Mouse (Mus musculus) spleen, adult 2 months (tissue): ENCODE measurements around the gene Lancl2. TPM values are rescaled to one million over a fixed set of nuclear protein-coding genes. Genes with fewer than 3 reads are reported as not detected.

ENCODE experiments used
- DNase-seq, 2 experiments: peaks; one replicate each; pipeline versions ENCODE4 v3.0.0 to v3.0.0-alpha.2; 2012 to 2021; ENCODE audit warnings: low spot score in 2 of 2, low read depth in 1 of 2
- H3K27ac ChIP-seq: fragments of 200-500 bp; 2 replicates; pipeline ENCODE4 v1.5.1; 2012; ENCODE audit warnings: low read length, inconsistent platforms; ENCODE audit not compliant: insufficient read depth
- H3K27me3 ChIP-seq: fragments of 200-500 bp; 2 replicates; pipeline ENCODE4 v1.6.1; 2012; ENCODE audit warnings: mild to moderate bottlenecking, moderate library complexity, low read length, inconsistent platforms; ENCODE audit not compliant: control insufficient read depth, insufficient read depth
- H3K36me3 ChIP-seq: fragments of 200-500 bp; 2 replicates; pipeline ENCODE4 v1.6.1; 2012; ENCODE audit warnings: mild to moderate bottlenecking, low read length, inconsistent platforms; ENCODE audit not compliant: control insufficient read depth, insufficient read depth
- H3K4me1 ChIP-seq: fragments of 200-500 bp; 2 replicates; pipeline ENCODE4 v1.6.1; 2011; ENCODE audit warnings: inconsistent platforms; ENCODE audit not compliant: control insufficient read depth, insufficient read depth, insufficient read length
- H3K4me3 ChIP-seq: fragments of 200-500 bp; 2 replicates; pipeline ENCODE4 v1.5.1; 2011; ENCODE audit warnings: mild to moderate bottlenecking, inconsistent platforms; ENCODE audit not compliant: insufficient read depth, insufficient read length; ENCODE audit errors: extremely low read depth
- CTCF ChIP-seq: fragments of 200-500 bp; IDR thresholded peaks from 2 replicates; pipeline ENCODE4 v1.5.1; 2011; ENCODE audit warnings: mild to moderate bottlenecking, inconsistent platforms; ENCODE audit not compliant: insufficient read depth, insufficient read length, insufficient replicate concordance; ENCODE audit errors: extremely low read depth
- POLR2A ChIP-seq: fragments of 200-500 bp; IDR thresholded peaks from 2 replicates; pipeline ENCODE4 v1.6.1; 2011; ENCODE audit warnings: low read depth, low read length, inconsistent platforms
- WGBS: fragments of 180-500 bp; shearing (Covaris S2); methylation state at CpG from one replicate; pipeline ENCODE4 v1.1.7; 2018; 5-methylcytosine and 5-hydroxymethylcytosine counted together
- polyA plus RNA-seq: library from polyadenylated mRNA; depleted of rRNA; stranded (reverse); fragments of >200 nt; gene quantifications from 2 replicates; pipeline ENCODE4 v1.2.3, GENCODE M21; 2012

Gene Lancl2
- polyA plus RNA-seq, 1 experiment: 2.1 TPM

DNA sequence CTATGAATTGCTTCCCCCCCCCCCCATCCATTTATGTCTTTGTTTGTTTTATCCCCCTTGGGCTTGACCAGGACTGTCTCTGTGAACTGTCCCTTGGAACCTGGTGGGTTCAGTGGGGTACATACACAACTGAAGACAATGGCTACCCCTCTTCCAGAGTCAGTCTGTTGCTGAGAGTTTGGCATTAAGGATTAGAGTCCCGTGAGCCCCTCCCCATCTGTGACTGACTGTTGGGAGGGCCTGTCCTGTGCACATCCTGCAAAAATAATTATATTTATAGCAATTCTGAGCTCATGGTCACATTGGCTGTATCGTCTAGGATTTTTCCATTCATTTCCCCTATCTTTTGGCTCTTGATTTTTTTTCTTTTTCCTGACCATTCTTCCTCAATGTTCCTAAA is 1.4 kb downstream of the Lancl2 start:
- 14% methylated on average over 2 of the region's 2 CpGs for WGBS
- Histone ChIP-seq H3K27me3 (no peaks in the 10 kb centered on the region), H3K27ac (peak overlapping the region; percentile 41; the same call in 1 of the 2 replicates), H3K36me3 (no peaks in the 10 kb centered on the region), H3K4me1 (peaks cover 2% of the 10 kb centered on the region; the same call in 1 of the 2 replicates), H3K4me3 (peak overlapping the region; percentile 99)
- DNase-seq: no peak
- TF ChIP-seq CTCF: no peak
- no peak for TF ChIP-seq POLR2A

DNA sequence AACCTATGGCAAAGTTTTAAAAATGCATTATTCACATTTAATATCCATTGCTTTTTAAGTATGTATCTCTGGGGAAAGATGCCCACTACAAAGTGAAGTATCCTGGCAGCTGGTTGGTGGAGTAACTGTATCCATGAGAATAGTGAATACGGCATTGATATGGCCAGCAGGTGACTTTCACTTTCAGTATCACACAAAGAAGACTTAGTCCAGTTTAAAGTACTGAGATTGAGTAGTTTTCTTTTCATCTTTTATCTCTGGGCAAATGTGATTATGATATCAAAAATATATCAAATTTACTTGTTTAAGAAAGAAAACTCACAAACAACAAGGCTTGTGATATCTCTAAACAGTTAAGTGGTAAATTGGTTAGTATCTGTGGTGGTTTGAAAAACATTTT is 4.4 kb downstream of the Lancl2 start:
- Histone ChIP-seq H3K27me3 (no peaks in the 10 kb centered on the region), H3K27ac (no peak overlapping the region), H3K4me3 (peak overlapping the region; percentile 14; the same call in 1 of the 2 replicates), H3K4me1 (peaks cover 2% of the 10 kb centered on the region; the same call in 1 of the 2 replicates), H3K36me3 (no peaks in the 10 kb centered on the region)
- DNase-seq: no peak
- TF ChIP-seq CTCF: no peak
- TF ChIP-seq POLR2A: no peak
- 29% methylated on average over 1 of the region's 1 CpGs for WGBS

DNA sequence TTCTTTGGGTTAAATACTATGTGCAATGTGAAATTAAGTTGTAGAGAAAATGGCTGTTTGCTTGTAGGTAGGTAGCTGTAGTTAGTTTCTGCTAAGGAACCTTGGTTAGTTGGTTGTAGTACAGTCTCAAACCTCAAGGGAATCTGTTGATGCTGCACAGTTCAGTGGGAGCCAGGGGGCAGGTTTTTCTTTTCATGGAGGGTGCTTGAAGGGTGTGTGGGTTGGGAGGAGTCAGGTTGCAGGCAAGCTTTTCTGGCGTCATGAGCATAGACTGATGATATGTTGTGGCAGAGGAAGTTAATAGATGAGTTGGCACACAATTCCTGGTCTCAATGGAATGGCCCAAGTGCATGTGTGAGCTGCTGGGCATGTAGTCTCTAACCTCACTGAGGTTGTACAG is 9.4 kb downstream of the Lancl2 start:
- TF ChIP-seq POLR2A: no peak
- no peak for TF ChIP-seq CTCF
- Histone ChIP-seq H3K4me3 (no peak overlapping the region), H3K27me3 (no peaks in the 10 kb centered on the region), H3K4me1 (no peaks in the 10 kb centered on the region), H3K36me3 (no peaks in the 10 kb centered on the region), H3K27ac (no peak overlapping the region)
- 33% methylated on average over 1 of the region's 1 CpGs for WGBS
- DNase-seq: no peak

DNA sequence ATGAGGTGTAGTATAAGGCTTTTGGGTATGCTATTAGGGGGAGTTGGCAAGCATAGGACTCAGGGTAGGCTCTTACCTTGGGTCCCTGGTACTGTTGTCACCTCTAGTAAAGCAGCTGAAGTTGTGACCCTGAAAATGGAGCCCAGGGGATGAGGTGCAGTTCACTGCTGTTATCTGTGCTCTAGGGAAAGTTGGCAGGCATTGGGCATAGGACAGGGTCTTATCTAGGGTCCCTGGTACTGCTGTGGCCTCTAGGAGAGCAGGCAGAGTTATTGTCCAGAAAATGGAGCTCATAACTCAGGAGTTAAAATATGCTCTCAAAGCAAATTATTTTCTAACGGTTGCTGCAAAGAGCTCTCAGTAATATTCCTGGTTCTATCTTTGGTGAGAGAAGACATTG is 19.0 kb downstream of the Lancl2 start:
- TF ChIP-seq CTCF (no peak), POLR2A (no peak)
- no peak overlapping the region for H3K27ac ChIP-seq

DNA sequence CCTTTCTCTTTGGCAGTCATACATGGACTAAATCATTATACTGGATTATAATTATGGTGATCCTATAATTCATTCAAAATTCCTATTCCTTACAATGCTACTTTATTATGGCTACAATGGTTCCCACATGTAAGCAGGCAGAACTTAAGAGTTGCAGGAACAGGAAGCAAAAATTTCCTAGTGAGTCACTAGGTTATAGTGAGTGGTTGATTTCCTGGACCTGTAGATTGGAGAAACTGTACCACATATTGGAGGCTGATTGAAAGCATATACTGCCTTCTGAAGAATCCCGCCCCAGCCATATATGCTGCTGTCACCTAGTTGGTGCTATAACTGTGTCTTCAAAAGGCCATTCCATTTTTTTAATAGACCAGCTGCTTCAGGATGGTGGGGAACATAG is 40.4 kb downstream of the Lancl2 start:
- Histone ChIP-seq H3K36me3 (no peaks in the 10 kb centered on the region), H3K4me1 (no peaks in the 10 kb centered on the region), H3K27me3 (no peaks in the 10 kb centered on the region), H3K27ac (no peak overlapping the region), H3K4me3 (no peak overlapping the region)
- WGBS: 96% methylated on average over 1 of the region's 1 CpGs
- DNase-seq: no peak
- no peak for TF ChIP-seq POLR2A
- TF ChIP-seq CTCF: no peak

More for the DNA sequence above, 19.0 kb downstream of the Lancl2 start:
- 90% methylated on average over 1 of the region's 1 CpGs for WGBS
- no peak overlapping the region for H3K4me3 ChIP-seq
- H3K27me3 ChIP-seq: no peaks in the 10 kb centered on the region
- no peaks in the 10 kb centered on the region for H3K36me3 ChIP-seq
- no peaks in the 10 kb centered on the region for H3K4me1 ChIP-seq
- DNase-seq: no peak

DNA sequence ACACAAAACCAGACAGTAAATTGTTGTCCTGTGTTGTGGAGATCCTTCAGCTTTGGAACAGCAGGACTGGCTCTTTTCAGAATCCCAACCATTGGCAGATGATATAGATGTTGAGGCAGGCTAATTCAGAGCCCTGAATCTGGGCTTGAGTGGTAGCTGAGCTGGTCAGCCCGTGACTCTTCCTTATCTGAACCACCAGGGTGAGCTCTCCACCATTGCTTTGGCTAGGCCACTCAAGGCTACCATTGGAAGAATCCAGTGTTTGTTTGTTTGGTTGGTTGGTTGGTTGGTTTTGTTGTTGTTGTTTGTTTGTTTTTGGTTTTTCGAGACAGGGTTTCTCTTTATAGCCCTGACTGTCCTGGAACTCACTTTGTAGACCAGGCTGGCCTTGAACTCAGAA is 41.0 kb downstream of the Lancl2 start:
- DNase-seq: no peak

DNA sequence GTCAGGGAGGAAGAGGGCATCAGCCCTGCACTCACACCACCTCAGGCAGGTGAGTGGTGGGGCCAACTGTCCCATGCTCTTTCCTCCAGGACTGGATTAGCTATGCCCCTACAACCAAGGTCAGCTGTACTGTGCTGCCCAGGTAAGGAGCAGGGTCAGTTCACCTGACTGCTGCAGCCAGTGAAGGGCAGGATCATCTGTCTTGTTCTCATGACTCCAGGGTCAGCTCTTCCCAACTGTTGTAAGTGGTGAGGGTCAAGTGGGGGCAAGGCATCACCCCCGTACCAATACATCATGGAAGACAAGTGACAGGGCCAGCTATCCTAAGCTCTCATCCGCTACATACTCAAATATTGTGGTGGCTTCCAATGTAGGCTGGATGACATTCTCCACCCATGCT is 41.8 kb downstream of the Lancl2 start:
- Histone ChIP-seq H3K4me1 (no peaks in the 10 kb centered on the region), H3K27ac (no peak overlapping the region), H3K36me3 (no peaks in the 10 kb centered on the region), H3K4me3 (no peak overlapping the region), H3K27me3 (no peaks in the 10 kb centered on the region)
- 98% methylated on average over 2 of the region's 2 CpGs for WGBS
- TF ChIP-seq POLR2A: no peak
- TF ChIP-seq CTCF: no peak
- DNase-seq: no peak

More for the DNA sequence above, 41.0 kb downstream of the Lancl2 start:
- WGBS: 84% methylated on average over 2 of the region's 2 CpGs
- Histone ChIP-seq H3K27me3 (no peaks in the 10 kb centered on the region), H3K36me3 (no peaks in the 10 kb centered on the region), H3K27ac (no peak overlapping the region), H3K4me3 (no peak overlapping the region), H3K4me1 (no peaks in the 10 kb centered on the region)
- TF ChIP-seq CTCF (peak; percentile 31; the same call in 1 of the 2 replicates), POLR2A (no peak)
